Mouse (Mus musculus): Measurements from ENCODE around the gene Sumo3.

DNA sequence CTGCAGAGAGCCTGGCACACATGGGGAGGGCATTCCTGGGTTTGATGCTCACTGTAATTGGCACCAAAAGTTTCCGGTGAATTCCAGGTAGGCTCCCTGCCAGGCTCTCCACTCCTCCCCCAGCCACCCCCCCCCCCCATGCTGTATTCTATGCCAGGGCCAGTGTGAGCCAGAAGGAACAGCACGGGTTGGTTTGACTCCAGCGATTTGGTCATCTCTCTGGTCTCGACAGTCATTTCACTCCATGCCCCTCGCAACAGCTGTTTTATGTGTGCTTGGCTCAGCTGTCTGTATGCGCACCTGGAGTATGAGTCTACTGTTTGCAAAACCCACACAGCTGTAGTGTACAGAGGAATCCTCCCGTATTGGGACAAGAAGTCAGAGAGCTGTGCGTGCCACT, 60.4 kb downstream of the Sumo3 start:
- TF ChIP-seq CTCF (IDR thresholded peaks at IDR 0.05 in 2 of 3, conservative IDR thresholded peaks at IDR 0.05 in 1 of 3; ENCODE audit: control insufficient read depth in 1 of 3, insufficient read depth in 1 of 3, low read depth in 2 of 3, low read length in 3 of 3, poor library complexity in 1 of 3, severe bottlenecking in 1 of 3) (no peak), MAZ (IDR thresholded peaks at IDR 0.05; ENCODE audit: low read depth, low read length) (no peak), POLR2A (IDR thresholded peaks at IDR 0.05; ENCODE audit: control insufficient read depth in 1 of 2, insufficient read depth in 1 of 2, low read depth in 1 of 2, low read length in 2 of 2, poor library complexity in 1 of 2) (no peak), TAL1 (IDR thresholded peaks at IDR 0.05; ENCODE audit: low read length) (no peak), EP300 (IDR thresholded peaks at IDR 0.05; ENCODE audit: low read depth in 1 of 2, low read length in 2 of 2) (no peak), GABPA (IDR thresholded peaks at IDR 0.05; ENCODE audit: low read depth, low read length) (no peak), MYC (IDR thresholded peaks at IDR 0.05; ENCODE audit: low read depth, low read length) (no peak), GATA1 (IDR thresholded peaks at IDR 0.05; ENCODE audit: low read depth, low read length) (no peak), MAX (IDR thresholded peaks at IDR 0.05; ENCODE audit: low read length) (no peak), ETS1 (IDR thresholded peaks at IDR 0.05; ENCODE audit: low read depth, low read length) (no peak), ZMIZ1 (IDR thresholded peaks at IDR 0.05; ENCODE audit: low read depth, low read length) (no peak), POLR2AphosphoS5 (IDR thresholded peaks at IDR 0.05; ENCODE audit: borderline replicate concordance, low read depth, low read length) (no peak), ELF1 (IDR thresholded peaks at IDR 0.05; ENCODE audit: low read depth, low read length) (no peak), E2F4 (IDR thresholded peaks at IDR 0.05; ENCODE audit: borderline replicate concordance, low read depth, low read length) (no peak)

Measured in MEL (cell line).